Mouse (Mus musculus): Measurements from ENCODE around the gene Foxp1.

Foxp1 gene

GRCm38 (mm10) chr6:99336191-99336590 is 186.3 kb downstream of the Foxp1 start:
- in situ Hi-C loops (cut with MboI, MseI) = no loop called here

- in situ Hi-C loops (cut with MboI, MseI) = no loop called here
These were observed 187.2 kb downstream of the Foxp1 start for GRCm38 (mm10) chr6:99335174-99335830.

GRCm38 (mm10) chr6:99334255-99334654 is 188.3 kb downstream of the Foxp1 start:
- in situ Hi-C loops (cut with MboI, MseI) = no loop called here

- in situ Hi-C loops (cut with MboI, MseI) = no loop called here
These were observed 189.4 kb downstream of the Foxp1 start for GRCm38 (mm10) chr6:99333127-99333526.

- in situ Hi-C loops (cut with MboI, MseI) = no loop called here
These were observed 192.4 kb downstream of the Foxp1 start for GRCm38 (mm10) chr6:99330169-99330568.

GRCm38 (mm10) chr6:99328634-99329033 is 193.9 kb downstream of the Foxp1 start:
- in situ Hi-C loops (cut with MboI, MseI) = no loop called here

- in situ Hi-C loops (cut with MboI, MseI) = no loop called here
These were observed 194.4 kb downstream of the Foxp1 start for GRCm38 (mm10) chr6:99328146-99328545.

- in situ Hi-C loops (cut with MboI, MseI) = no loop called here
These were observed 194.8 kb downstream of the Foxp1 start for GRCm38 (mm10) chr6:99327721-99328120.

- in situ Hi-C loops (cut with MboI, MseI) = no loop called here
These were observed 196.6 kb downstream of the Foxp1 start for GRCm38 (mm10) chr6:99325881-99326280.

GRCm38 (mm10) chr6:99325461-99325860 is 197.1 kb downstream of the Foxp1 start:
- in situ Hi-C loops (cut with MboI, MseI) = no loop called here

GRCm38 (mm10) chr6:99322132-99322904 is 200.2 kb downstream of the Foxp1 start:
- in situ Hi-C loops (cut with MboI, MseI) = no loop called here

GRCm38 (mm10) chr6:99320444-99320843 is 202.1 kb downstream of the Foxp1 start:
- in situ Hi-C loops (cut with MboI, MseI) = no loop called here

- in situ Hi-C loops (cut with MboI, MseI) = no loop called here
These were observed 202.8 kb downstream of the Foxp1 start for GRCm38 (mm10) chr6:99319415-99320405.

GRCm38 (mm10) chr6:99314746-99315145 is 207.8 kb downstream of the Foxp1 start:
- in situ Hi-C loops (cut with MboI, MseI) = no loop called here

GRCm38 (mm10) chr6:99310529-99310928 is 212.0 kb downstream of the Foxp1 start:
- in situ Hi-C loops (cut with MboI, MseI) = no loop called here

GRCm38 (mm10) chr6:99310171-99310500 is 212.4 kb downstream of the Foxp1 start:
- in situ Hi-C loops (cut with MboI, MseI) = no loop called here

- in situ Hi-C loops (cut with MboI, MseI) = no loop called here
These were observed 212.9 kb downstream of the Foxp1 start for GRCm38 (mm10) chr6:99309466-99310170.

GRCm38 (mm10) chr6:99305751-99306150 is 216.8 kb downstream of the Foxp1 start:
- in situ Hi-C loops (cut with MboI, MseI) = no loop called here

GRCm38 (mm10) chr6:99305236-99305635 is 217.3 kb downstream of the Foxp1 start:
- in situ Hi-C loops (cut with MboI, MseI) = no loop called here

- in situ Hi-C loops (cut with MboI, MseI) = no loop called here
These were observed 219.7 kb downstream of the Foxp1 start for GRCm38 (mm10) chr6:99302662-99303435.

- in situ Hi-C loops (cut with MboI, MseI) = no loop called here
These were observed 220.6 kb downstream of the Foxp1 start for GRCm38 (mm10) chr6:99301923-99302322.

Measured in T-helper 2 cell (primary cell).